Mouse (Mus musculus) left cerebral cortex, adult 9 months (tissue): ENCODE results near the gene Tspan5.
A peak's percentile ranks its signal among the peaks of the same experiment; 100 is the strongest.

Experiments used
- DNase-seq, 2 experiments: peaks; one replicate each; pipeline ENCODE4 v3.0.0; 2022; ENCODE audit warnings: low spot score in 2 of 2

Gene Tspan5

GRCm38 (mm10) chr3:138807795-138808194 lies 65.8 kb downstream of the Tspan5 start:
- no peak for DNase-seq

GRCm38 (mm10) chr3:138809509-138809908 lies 67.5 kb downstream of the Tspan5 start:
- no peak for DNase-seq

GRCm38 (mm10) chr3:138812565-138812964 lies 70.6 kb downstream of the Tspan5 start:
- no peak for DNase-seq

GRCm38 (mm10) chr3:138813139-138813810 lies 71.3 kb downstream of the Tspan5 start:
- no peak for DNase-seq

- peak in 1 of 2 experiments; percentile 53 for DNase-seq
These were observed 72.5 kb downstream of the Tspan5 start for GRCm38 (mm10) chr3:138814457-138814856.

- no peak for DNase-seq
These were observed 73.3 kb downstream of the Tspan5 start for GRCm38 (mm10) chr3:138815127-138815837.

- no peak for DNase-seq
These were observed 75.1 kb downstream of the Tspan5 start for GRCm38 (mm10) chr3:138816888-138817656.

GRCm38 (mm10) chr3:138819862-138820261 lies 77.9 kb downstream of the Tspan5 start:
- no peak for DNase-seq

- no peak for DNase-seq
These were observed 78.3 kb downstream of the Tspan5 start for GRCm38 (mm10) chr3:138820296-138820695.

- no peak for DNase-seq
These were observed 80.0 kb downstream of the Tspan5 start for GRCm38 (mm10) chr3:138821886-138822445.

GRCm38 (mm10) chr3:138823857-138824256 lies 81.9 kb downstream of the Tspan5 start:
- no peak for DNase-seq

GRCm38 (mm10) chr3:138825296-138825695 lies 83.3 kb downstream of the Tspan5 start:
- no peak for DNase-seq

- DNase-seq = no peak
These were observed 84.3 kb downstream of the Tspan5 start for GRCm38 (mm10) chr3:138826243-138826800.

- DNase-seq = no peak
These were observed 91.0 kb downstream of the Tspan5 start for GRCm38 (mm10) chr3:138832827-138833517.

- peak in 1 of 2 experiments; percentile 64 for DNase-seq
These were observed 92.2 kb downstream of the Tspan5 start for GRCm38 (mm10) chr3:138834174-138834573.

- DNase-seq = no peak
These were observed 94.9 kb downstream of the Tspan5 start for GRCm38 (mm10) chr3:138836937-138837336.

GRCm38 (mm10) chr3:138837651-138838050 lies 95.7 kb downstream of the Tspan5 start:
- no peak for DNase-seq

GRCm38 (mm10) chr3:138839656-138840055 lies 97.7 kb downstream of the Tspan5 start:
- DNase-seq = no peak

- no peak for DNase-seq
These were observed 99.3 kb downstream of the Tspan5 start for GRCm38 (mm10) chr3:138841288-138841687.

GRCm38 (mm10) chr3:138843180-138843579 lies 101.2 kb downstream of the Tspan5 start:
- DNase-seq = no peak

GRCm38 (mm10) chr3:138843641-138844040 lies 101.6 kb downstream of the Tspan5 start:
- DNase-seq = no peak
